Mouse (Mus musculus) c-Kit-positive CD71-negative TER-119-negative erythroid progenitor cells, embryonic 14.5 days (primary cell): ENCODE measurements around the gene Usp36.

Experiments used
- DNase-seq: peaks from one replicate; pipeline ENCODE4 v3.0.0-alpha.2; 2013; ENCODE audit warnings: low read depth

Gene Usp36

GRCm38 (mm10) chr11:118248150-118249011, 41.7 kb downstream of the Usp36 start, which contains the start of gene Cyth1:
TSS of gene Cyth1 (minus strand) at chr11:118248592.
- peak; percentile 99 for DNase-seq

- DNase-seq, result no peak
Measured at GRCm38 (mm10) chr11:118247359-118248095, 42.5 kb downstream of the Usp36 start.

GRCm38 (mm10) chr11:118246724-118247123, 43.3 kb downstream of the Usp36 start:
- DNase-seq, result no peak

- no peak for DNase-seq
Measured at GRCm38 (mm10) chr11:118245130-118245529, 44.9 kb downstream of the Usp36 start.

- DNase-seq, result no peak
Measured at GRCm38 (mm10) chr11:118243627-118244261, 46.3 kb downstream of the Usp36 start.

GRCm38 (mm10) chr11:118242506-118242905, 47.5 kb downstream of the Usp36 start:
- no peak for DNase-seq

- no peak for DNase-seq
Measured at GRCm38 (mm10) chr11:118240388-118240787, 49.7 kb downstream of the Usp36 start.

GRCm38 (mm10) chr11:118239281-118240198, 50.5 kb downstream of the Usp36 start:
- no peak for DNase-seq

- DNase-seq, result no peak
Measured at GRCm38 (mm10) chr11:118236520-118237190, 53.4 kb downstream of the Usp36 start.

GRCm38 (mm10) chr11:118234929-118235328, 55.1 kb downstream of the Usp36 start:
- DNase-seq, result no peak

- DNase-seq, result no peak
Measured at GRCm38 (mm10) chr11:118234500-118234899, 55.5 kb downstream of the Usp36 start.

- no peak for DNase-seq
Measured at GRCm38 (mm10) chr11:118233924-118234323, 56.1 kb downstream of the Usp36 start.

- DNase-seq, result no peak
Measured at GRCm38 (mm10) chr11:118232314-118232831, 57.7 kb downstream of the Usp36 start.

GRCm38 (mm10) chr11:118229941-118230340, 60.1 kb downstream of the Usp36 start:
- no peak for DNase-seq

- no peak for DNase-seq
Measured at GRCm38 (mm10) chr11:118227650-118228049, 62.4 kb downstream of the Usp36 start.

- DNase-seq, result no peak
Measured at GRCm38 (mm10) chr11:118226850-118227249, 63.2 kb downstream of the Usp36 start.

GRCm38 (mm10) chr11:118225862-118226261, 64.2 kb downstream of the Usp36 start:
- no peak for DNase-seq

GRCm38 (mm10) chr11:118225056-118225836, 64.8 kb downstream of the Usp36 start:
- no peak for DNase-seq

- no peak for DNase-seq
Measured at GRCm38 (mm10) chr11:118223416-118224067, 66.5 kb downstream of the Usp36 start.
